Comparison of ENCODE assay signal across 7 mouse cellular contexts in genomic region chr19:10688537-10689352, GRCm38 (mm10). TPM values are rescaled to one million over a fixed set of nuclear protein-coding genes. Genes with fewer than 3 reads are reported as not detected.
DNase-seq lines count a peak whose midpoint lies in the region; ATAC-seq and TF ChIP-seq lines count a peak whose summit lies in the region.

Vps37c (plus strand) TSS chr19:10688735.

- no peak for TF ChIP-seq CTCF in kidney, adult 2 months (conservative IDR thresholded peaks at IDR 0.05; ENCODE audit: insufficient read depth, insufficient read length, low read depth, low read length)
- no peak for TF ChIP-seq CTCF in spleen, adult 2 months (IDR thresholded peaks at IDR 0.05; ENCODE audit: extremely low read depth, insufficient read depth, insufficient read length, insufficient replicate concordance)

- peak; percentile 91 for ATAC-seq in embryonic facial prominence, embryonic 12.5 days (ENCODE audit: insufficient number of reproducible peaks, insufficient read depth, low FRiP score, low TSS enrichment)
- peak; percentile 90 for ATAC-seq in limb, embryonic 12.5 days (ENCODE audit: insufficient number of reproducible peaks, insufficient read depth, low FRiP score, low TSS enrichment, low read depth)
- peak; percentile 94 for ATAC-seq in midbrain, embryonic 15.5 days (replicated peaks)

- no peak for TF ChIP-seq POLR2A in kidney, adult 2 months (IDR thresholded peaks at IDR 0.05; ENCODE audit: low read depth, low read length)
- peak; percentile 49 for TF ChIP-seq POLR2A in spleen, adult 2 months (IDR thresholded peaks at IDR 0.05; ENCODE audit: low read depth, low read length)

- H3K4me3 ChIP-seq in embryonic facial prominence, embryonic 12.5 days, result peak within 1 kb of the TSS; percentile 73
- peak within 1 kb of the TSS; percentile 77 for H3K4me3 ChIP-seq in kidney, adult 2 months (ENCODE audit: insufficient read depth, low read depth, low read length)
- H3K4me3 ChIP-seq in limb, embryonic 12.5 days (replicated peaks), result peak within 1 kb of the TSS; percentile 76
- peak within 1 kb of the TSS; percentile 52 for H3K4me3 ChIP-seq in midbrain, embryonic 15.5 days
- H3K4me3 ChIP-seq in spleen, adult 2 months (ENCODE audit: extremely low read depth, insufficient read depth, insufficient read length), result peak within 1 kb of the TSS; percentile 73

- H3K9ac ChIP-seq in embryonic facial prominence, embryonic 12.5 days, result peak within 1 kb of the TSS; percentile 79
- peak within 1 kb of the TSS; percentile 78 for H3K9ac ChIP-seq in limb, embryonic 12.5 days (replicated peaks)
- H3K9ac ChIP-seq in midbrain, embryonic 15.5 days, result peak within 1 kb of the TSS; percentile 78

- DNase-seq in adrenal gland, postnatal 25 days, result peak; percentile 96
- DNase-seq in heart, adult 18-20 months, result peak; percentile 92 to 99
- DNase-seq in kidney, adult 2 months, result peak; percentile 97
- DNase-seq in spleen, adult 2 months (ENCODE audit: low read depth in 1 of 2, low spot score in 2 of 2), result peak; percentile 70 to 90

- H3K9me3 ChIP-seq in embryonic facial prominence, embryonic 12.5 days, result no peaks in the 10 kb centered on the region
- no peaks in the 10 kb centered on the region for H3K9me3 ChIP-seq in limb, embryonic 12.5 days
- no peaks in the 10 kb centered on the region for H3K9me3 ChIP-seq in midbrain, embryonic 15.5 days

- peak within 1 kb of the TSS; percentile 95 for H3K27ac ChIP-seq in embryonic facial prominence, embryonic 12.5 days
- H3K27ac ChIP-seq in kidney, adult 2 months (ENCODE audit: insufficient read depth, low read depth, low read length), result peak within 1 kb of the TSS; percentile 91
- peak within 1 kb of the TSS; percentile 95 for H3K27ac ChIP-seq in limb, embryonic 12.5 days
- H3K27ac ChIP-seq in midbrain, embryonic 15.5 days, result peak within 1 kb of the TSS; percentile 93
- H3K27ac ChIP-seq in spleen, adult 2 months (ENCODE audit: insufficient read depth, low read length), result peak within 1 kb of the TSS; percentile 93

- WGBS in embryonic facial prominence, embryonic 12.5 days, result under 1% methylated on average over 74 of the region's 74 CpGs
- WGBS in kidney, adult 2 months, result under 1% methylated on average over 73 of the region's 74 CpGs
- WGBS in limb, embryonic 12.5 days, result under 1% methylated on average over 73 of the region's 74 CpGs
- under 1% methylated on average over 70 of the region's 74 CpGs for WGBS in midbrain, embryonic 15.5 days
- under 1% methylated on average over 69 of the region's 74 CpGs for WGBS in spleen, adult 2 months

- no peaks in the 10 kb centered on the region for H3K36me3 ChIP-seq in embryonic facial prominence, embryonic 12.5 days
- no peaks in the 10 kb centered on the region for H3K36me3 ChIP-seq in kidney, adult 2 months (ENCODE audit: control insufficient read depth, insufficient read depth, low read length)
- H3K36me3 ChIP-seq in limb, embryonic 12.5 days, result no peaks in the 10 kb centered on the region; the same call in 1 of the 2 replicates
- no peaks in the 10 kb centered on the region for H3K36me3 ChIP-seq in midbrain, embryonic 15.5 days (replicated peaks)
- no peaks in the 10 kb centered on the region for H3K36me3 ChIP-seq in spleen, adult 2 months (ENCODE audit: control insufficient read depth, insufficient read depth, low read length)

- peak within 1 kb of the TSS; percentile 81 for H3K4me2 ChIP-seq in embryonic facial prominence, embryonic 12.5 days (replicated peaks)
- H3K4me2 ChIP-seq in limb, embryonic 12.5 days, result peak within 1 kb of the TSS; percentile 75
- peak within 1 kb of the TSS; percentile 75 for H3K4me2 ChIP-seq in midbrain, embryonic 15.5 days

- peaks cover 19% of the 10 kb centered on the region for H3K4me1 ChIP-seq in embryonic facial prominence, embryonic 12.5 days
- peaks cover 43% of the 10 kb centered on the region for H3K4me1 ChIP-seq in kidney, adult 2 months (ENCODE audit: control insufficient read depth, insufficient read depth, low read length)
- peaks cover 30% of the 10 kb centered on the region for H3K4me1 ChIP-seq in limb, embryonic 12.5 days (replicated peaks)
- H3K4me1 ChIP-seq in midbrain, embryonic 15.5 days, result peaks cover 37% of the 10 kb centered on the region
- H3K4me1 ChIP-seq in spleen, adult 2 months (ENCODE audit: control insufficient read depth, insufficient read depth, insufficient read length), result peaks cover 8% of the 10 kb centered on the region

- no peaks in the 10 kb centered on the region for H3K27me3 ChIP-seq in embryonic facial prominence, embryonic 12.5 days
- no peaks in the 10 kb centered on the region for H3K27me3 ChIP-seq in kidney, adult 2 months (replicated peaks; ENCODE audit: control insufficient read depth, insufficient read depth, low read length)
- H3K27me3 ChIP-seq in limb, embryonic 12.5 days, result no peaks in the 10 kb centered on the region
- H3K27me3 ChIP-seq in midbrain, embryonic 15.5 days (replicated peaks), result no peaks in the 10 kb centered on the region
- H3K27me3 ChIP-seq in spleen, adult 2 months (ENCODE audit: control insufficient read depth, insufficient read depth, low read length), result no peaks in the 10 kb centered on the region

RNA-seq across cellular contexts. Expression of gene Vps37c, which starts in this region (rescaled TPM):
- total RNA-seq in adrenal gland, postnatal 25 days (2021), result 32.4 and 33.6 TPM in 2 replicates
- polyA plus RNA-seq in embryonic facial prominence, embryonic 12.5 days (2016; fragmentation: Nextera tagmentation; extraction: Ambion mirVana), result 34.9 and 35.0 TPM in 2 replicates
- 10 to 100 TPM; 20.4 to 21.8 TPM for total RNA-seq in heart, adult 18-20 months (2021)
- 30.0 and 32.1 TPM in 2 replicates for polyA plus RNA-seq in kidney, adult 2 months (2012; rRNA removed)
- 27.6 and 33.4 TPM in 2 replicates for polyA plus RNA-seq in limb, embryonic 12.5 days (2016; fragmentation: Nextera tagmentation; extraction: Ambion mirVana)
- 31.8 TPM in 2 replicates for polyA plus RNA-seq in midbrain, embryonic 15.5 days (2015; fragmentation: Nextera tagmentation; extraction: Ambion mirVana)
- polyA plus RNA-seq in spleen, adult 2 months (2012; rRNA removed), result 19.7 and 22.0 TPM in 2 replicates

Comparison
In these comparisons a context has a peak if more than half of its experiments do, and no peak if none do; other contexts are left out.
1. Peak in every context shown above with its lines: DNase-seq, ATAC-seq, H3K4me3 ChIP-seq and H3K27ac ChIP-seq.